Mouse (Mus musculus): ENCODE measurements at regions not wholly inside any gene's neighbourhood (a gene's known extent, or its start where the extent isn't known, plus 50 kb on each side); places are given as distances from the start of the nearest gene placed in this dataset.

DNA sequence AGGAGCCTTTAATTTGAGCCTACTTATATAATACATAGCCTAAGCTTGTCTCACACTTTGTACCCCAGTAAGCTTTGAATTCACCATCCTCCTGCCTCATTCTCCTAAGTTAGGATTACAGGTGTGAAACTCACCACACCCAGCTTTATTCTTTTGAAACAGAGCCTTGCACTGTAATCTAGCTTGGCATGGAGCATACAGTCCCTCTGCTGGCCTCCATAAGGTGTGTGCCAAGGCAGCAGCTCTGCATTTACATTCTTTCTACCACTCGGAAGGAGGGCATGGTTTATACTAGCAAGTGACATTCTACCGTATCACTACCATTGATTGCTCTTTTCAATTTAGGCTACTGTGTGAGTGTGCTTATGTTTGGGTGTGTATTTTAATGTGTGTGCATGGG is 65.7 kb downstream of the Jrkl start:
- in situ Hi-C loops (cut with MboI, MseI), result loop anchor here (25.0 kb wide), 1 partner anchor 1268 kb away; no protein-coding TSS in a partner anchor

Data from T-helper 1 cell (primary cell).